Mouse (Mus musculus): ENCODE measurements around the gene Ywhag.

- TF ChIP-seq CTCF (conservative IDR thresholded peaks at IDR 0.05; ENCODE audit: low read length) (no peak), NANOG (IDR thresholded peaks at IDR 0.05; ENCODE audit: borderline replicate concordance, low read length) (peak; percentile 41; the same call in 1 of the 2 replicates)
Observed at GRCm38 (mm10) chr5:135979381-135979780, 45.0 kb upstream of the Ywhag start.
